Mouse (Mus musculus): ENCODE measurements around the gene Flnb.
A peak's percentile ranks its signal among the peaks of the same experiment; 100 is the strongest.

Flnb gene

DNA sequence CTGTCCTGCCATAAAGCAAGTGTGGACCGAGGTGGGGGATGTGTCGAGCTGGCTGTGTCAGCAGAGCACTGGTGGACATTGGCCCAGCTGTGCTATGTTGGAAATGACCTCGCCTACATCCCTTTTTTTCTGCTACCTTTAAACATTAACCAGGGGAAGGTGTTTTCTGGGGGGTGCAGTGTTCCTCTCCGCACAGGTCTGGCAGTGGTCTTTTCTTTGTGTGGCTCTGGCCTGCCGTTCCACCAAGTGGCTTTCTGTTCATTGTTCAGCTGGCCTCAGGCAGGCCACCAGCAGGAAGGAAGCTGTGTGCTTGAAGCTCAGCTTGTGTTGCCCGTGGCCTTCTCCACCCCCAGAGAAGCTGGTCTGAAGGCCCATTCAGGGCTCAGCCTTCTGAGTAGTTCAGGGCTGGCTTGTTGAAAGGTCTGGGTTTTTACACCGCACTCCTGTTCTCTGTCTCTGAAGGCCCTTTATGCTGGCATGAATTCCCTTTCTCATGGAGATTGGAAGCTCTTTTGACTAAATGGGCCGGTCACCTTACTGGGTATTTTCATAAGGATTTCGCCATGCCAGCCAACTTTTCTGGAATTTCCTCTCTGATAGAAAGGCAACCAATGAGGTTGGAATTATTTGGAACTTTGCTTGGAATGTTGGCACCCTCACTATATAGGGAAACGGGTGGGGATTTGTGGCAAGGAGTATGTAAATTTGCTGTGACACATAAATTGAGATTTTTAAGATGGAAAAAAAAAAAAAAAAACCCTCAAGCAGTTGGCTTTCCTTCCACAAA, 8.6 kb downstream of the Flnb start:
- DNase-seq: peak; percentile 75 to 93

DNA sequence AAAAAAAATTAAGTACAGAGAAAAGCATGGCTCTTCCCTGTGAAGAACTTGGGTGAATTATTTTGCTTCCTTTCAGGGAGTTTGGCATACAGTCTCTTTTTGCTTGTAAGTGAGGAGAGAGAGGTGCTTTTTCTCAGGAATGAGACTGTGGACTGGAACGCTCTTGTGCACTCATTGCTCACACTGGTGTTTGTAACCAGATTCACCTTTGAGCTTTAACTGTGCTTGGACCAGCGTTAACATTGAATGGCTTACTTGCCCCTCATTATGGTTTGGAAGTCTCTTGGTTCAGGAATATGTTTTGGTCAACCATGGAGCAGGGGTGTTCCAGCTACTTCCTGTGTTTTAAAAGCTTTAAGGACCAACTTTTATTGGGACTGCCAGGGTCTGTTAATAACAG, 11.4 kb downstream of the Flnb start:
- DNase-seq: peak; percentile 26 to 59

GRCm38 (mm10) chr14:7831770-7832439, 14.1 kb downstream of the Flnb start:
- DNase-seq: no peak

DNA sequence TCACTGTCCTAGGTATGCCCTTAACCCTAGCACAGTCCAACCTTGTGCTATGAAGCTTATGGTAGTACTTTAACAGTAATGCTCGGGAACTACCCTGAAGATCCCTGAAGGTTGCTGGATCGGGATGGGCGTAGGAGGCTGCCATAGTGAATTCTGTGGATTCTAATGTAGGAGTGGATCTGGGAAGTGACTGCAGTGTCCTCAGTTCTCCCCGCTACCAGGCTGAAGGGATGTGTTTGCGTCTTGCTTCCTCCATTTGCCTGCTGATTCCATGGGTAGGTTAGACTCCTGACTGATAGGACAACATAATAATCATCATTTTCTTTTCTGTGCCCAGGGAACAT, 14.7 kb downstream of the Flnb start:
- DNase-seq: no peak

DNA sequence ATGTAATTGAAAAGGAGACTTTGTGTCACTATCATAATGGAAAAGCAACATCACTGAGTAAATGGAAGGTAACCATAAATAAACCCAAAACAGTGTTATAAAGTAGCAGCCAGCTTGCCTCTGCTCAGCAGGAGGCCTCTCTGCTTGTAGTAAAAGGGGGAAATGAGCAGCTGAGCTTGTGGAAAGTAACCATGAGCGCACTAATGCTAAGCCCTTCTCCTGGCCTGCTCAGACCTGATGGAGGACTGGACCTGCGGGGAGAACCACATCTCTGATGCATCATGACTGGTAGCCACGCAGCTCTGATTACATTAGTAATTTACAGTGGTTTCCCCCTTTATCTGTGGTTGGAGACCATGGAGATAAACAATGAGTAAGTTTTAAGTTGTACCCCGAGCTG, 15.7 kb downstream of the Flnb start:
- no peak for DNase-seq

DNA sequence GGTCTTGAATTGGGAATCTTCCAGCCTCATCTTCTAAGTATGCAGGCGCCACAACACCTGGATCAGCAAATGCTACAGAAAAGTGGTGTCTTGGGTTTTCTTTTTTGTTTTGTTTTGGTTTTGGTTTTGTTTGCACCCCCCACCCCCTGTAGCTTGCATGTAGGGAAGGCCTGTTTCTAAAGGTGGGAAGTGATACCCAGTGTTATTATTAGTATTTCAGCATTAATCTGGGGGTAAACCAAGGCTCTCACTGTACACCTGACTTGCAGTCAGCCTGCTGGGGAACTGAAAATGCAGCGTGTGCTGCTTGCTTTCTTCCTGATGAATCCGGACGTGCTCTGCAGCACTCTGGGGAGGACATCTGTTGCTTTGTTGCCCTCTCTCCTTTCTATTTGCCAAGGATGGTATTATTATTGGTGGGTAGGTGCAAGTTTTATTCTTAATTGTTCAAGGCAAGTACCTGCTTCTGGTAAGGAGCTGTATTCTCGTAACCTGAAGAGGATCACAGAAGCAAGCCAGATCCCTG, 20.9 kb downstream of the Flnb start:
- DNase-seq: no peak

DNA sequence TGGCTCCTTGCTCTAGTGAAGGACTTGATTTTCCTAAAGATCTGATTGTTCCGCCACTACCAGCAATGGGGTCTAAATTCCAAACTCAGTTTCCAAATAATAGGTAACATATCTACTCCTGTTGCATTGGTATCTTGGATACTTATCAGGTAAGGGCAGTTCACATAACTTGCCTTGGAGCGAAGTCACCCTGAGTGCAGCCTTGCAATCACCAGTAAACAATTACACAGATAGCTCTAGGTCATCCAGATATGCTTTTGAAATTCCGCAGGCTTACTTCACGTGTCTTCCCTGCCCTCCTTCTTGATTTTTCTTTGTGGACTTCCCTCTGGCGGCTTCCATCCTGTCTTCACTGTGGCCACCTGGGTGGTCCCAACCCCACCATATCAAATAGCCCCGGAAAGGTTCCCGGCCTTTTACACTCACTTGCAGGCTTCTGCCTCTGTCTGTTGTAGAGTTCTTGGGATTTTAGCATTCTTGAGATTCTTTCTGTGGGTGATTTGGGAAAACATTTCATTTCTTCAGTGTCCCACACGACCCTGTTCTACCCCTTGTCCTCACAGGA, 22.3 kb downstream of the Flnb start:
- no peak for DNase-seq

- DNase-seq: peak; percentile 54 to 76
Observed at GRCm38 (mm10) chr14:7842631-7843332, 25.0 kb downstream of the Flnb start.

- no peak for DNase-seq
Observed at GRCm38 (mm10) chr14:7846696-7847095, 28.9 kb downstream of the Flnb start.

- DNase-seq: no peak
Observed at GRCm38 (mm10) chr14:7847746-7848232, 30.0 kb downstream of the Flnb start.

DNA sequence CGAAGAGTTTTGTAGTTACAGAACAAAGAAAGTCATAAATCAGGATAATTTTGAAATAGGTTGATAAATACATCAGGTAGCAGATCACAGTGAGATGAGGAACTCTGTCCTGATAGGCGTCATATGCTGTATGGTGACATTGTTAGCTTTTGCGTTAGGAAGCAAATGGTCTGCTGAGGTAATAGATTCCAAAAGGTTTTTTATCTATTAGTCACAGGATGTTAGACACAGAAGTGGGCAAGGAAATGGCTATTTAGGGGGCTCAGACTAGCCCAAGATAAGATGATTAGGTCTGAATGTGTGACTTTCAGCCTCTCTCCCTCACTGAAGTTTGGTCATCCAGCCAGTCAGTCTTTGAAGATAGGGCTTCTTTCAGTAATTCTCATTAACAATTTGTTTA, 33.2 kb downstream of the Flnb start:
- no peak for DNase-seq

- peak; percentile 75 to 79 for DNase-seq
Observed at GRCm38 (mm10) chr14:7851543-7852065, 33.8 kb downstream of the Flnb start.

DNA sequence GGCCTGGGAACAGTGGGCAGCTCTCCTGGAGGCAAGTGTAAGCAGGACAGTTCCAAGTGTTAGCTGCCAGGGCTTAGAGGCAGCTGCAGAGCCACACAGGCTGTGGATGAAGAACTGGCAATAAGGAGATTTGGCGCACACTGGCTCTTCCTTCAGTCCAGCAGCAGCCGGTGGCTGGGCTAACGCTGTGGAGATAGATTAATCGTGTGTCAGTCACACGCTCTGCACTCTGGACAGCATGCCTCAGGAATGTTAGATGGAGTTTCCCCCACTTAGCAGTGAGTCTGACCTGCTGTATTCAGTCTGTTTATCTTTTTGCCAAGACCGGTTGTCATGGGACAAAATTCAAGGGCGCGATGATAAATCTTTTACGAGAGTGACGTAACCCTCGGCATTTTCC, 35.9 kb downstream of the Flnb start:
- DNase-seq: peak; percentile 37 to 70

- DNase-seq: no peak
Observed at GRCm38 (mm10) chr14:7854366-7854765, 36.6 kb downstream of the Flnb start.

DNA sequence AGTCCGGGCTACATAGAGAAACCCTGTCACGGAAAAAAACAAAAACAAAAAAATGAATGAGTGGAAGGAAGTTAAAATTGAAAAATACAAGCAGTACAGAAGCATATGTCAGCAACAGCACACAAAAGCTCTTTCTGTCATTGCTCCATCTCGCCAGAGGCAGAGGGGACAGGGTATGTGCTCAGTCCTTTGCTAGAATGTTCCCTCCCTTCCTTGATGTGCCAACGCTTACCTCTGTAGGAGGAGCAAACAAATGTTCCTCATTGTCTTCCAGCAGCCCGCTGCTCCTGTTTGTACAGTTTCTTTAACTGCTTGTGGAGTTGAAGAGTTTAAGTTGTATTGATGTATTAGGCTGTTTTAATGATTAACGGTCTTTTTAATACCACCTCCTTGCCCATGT, 37.3 kb downstream of the Flnb start:
- no peak for DNase-seq

DNA sequence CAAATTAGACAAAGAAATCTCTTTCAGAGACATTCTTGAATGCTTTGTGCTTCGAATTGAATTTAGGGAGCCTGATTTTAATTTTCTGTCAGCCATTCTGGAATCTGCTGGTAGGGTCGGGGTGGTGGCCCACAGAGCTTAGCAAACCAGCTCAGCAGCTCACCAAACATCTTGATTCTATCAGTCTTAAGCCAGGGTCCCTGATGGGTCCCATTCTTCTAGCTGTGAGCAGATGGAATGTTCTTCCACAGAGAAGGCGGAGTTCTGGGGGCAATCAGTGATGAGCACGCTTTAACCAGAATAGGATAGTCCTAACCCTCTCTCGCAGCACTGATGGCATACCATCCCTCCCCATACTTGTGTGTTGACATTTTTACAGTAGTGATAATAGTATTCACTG, 37.7 kb downstream of the Flnb start:
- no peak for DNase-seq

- DNase-seq: no peak
Observed at GRCm38 (mm10) chr14:7856348-7856747, 38.6 kb downstream of the Flnb start.

DNA sequence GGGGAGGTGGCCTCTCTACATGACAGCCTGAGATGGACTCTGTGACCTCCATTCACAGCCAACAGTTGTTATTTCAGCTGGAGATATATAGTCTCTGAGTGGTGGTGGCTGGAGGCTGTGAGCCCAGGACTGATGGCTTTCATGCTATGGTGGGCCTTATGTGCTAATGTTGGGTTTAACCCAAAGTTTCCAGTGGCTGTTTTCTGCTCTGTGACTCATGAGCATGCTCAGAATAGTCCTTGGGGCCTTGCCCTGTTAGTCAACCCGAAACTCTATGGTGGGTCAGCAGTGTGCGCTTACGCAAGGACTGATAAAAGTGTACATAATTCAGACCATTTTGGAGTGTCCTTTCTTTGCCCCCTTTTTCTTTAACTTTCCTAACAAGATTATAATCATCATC, 40.1 kb downstream of the Flnb start:
- no peak for DNase-seq

DNA sequence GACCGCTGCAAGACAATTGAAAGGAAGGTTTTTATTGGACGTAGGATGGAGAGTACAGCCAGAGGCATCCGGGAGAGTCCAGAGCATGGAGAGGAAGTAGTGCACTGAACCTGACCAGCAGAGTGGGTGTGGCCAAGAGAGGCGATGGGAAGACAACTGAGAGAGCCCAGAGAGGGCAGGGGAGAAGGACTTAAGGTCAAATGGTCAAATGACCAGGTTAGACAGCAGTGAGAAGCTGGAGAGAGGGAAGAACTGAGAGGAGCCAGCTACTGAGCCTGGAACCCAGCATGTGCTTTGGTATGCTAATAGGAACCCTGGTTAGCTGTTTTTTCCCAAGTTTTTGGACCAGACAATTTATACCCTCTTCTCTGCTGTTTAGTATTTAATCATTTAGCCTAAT, 40.7 kb downstream of the Flnb start:
- peak; percentile 26 to 45 for DNase-seq

DNA sequence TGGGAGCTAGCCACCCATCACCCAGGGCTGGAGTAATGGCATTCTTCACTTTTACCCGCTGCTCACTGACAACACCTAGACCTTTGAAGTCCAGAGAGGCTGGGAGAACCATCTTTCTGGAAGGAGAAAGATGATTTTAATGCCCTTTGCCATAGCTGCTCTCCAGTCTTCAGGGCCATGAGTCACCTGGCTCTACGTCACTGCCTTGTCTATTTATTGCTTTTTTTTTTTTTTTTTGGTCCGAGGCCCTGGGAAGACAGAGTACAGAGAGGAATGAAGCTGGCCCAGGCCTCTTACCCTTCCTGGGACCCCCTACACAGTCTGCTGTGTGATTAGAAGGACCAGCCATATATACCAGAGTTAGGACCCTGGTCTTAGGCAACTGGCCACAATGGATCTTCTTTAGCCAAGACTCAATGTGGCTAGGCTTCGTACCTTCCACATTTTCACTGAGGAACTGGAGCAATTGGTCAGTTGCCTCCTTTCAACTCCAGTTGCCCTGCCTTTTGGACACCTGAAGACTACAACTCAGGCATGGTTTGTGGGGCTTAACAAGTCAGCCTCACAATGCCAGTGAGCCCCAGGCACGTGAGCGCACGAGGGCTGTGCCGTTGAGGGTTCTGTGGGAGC, 42.9 kb downstream of the Flnb start:
- DNase-seq: no peak

DNA sequence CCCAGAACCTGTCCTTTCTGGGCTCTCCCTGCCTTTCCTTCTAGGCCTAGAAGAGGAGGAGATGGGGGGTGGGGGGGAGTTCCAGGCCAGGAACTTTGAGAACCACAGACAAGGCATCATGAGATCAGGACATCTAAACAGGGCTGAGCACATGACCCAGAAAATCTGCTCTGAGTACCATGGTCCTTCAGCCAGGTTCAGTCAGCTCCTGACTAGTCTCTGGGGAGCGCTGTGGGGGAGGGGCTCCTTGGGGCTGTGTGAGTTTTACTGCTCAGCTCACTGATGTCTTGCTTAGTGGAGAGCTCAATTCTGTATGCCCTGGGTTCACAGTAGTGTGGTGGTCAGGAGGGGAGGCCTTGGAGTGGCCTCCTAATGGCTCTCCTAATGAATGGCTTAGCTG, 43.5 kb downstream of the Flnb start:
- DNase-seq: peak; percentile 58 to 78

GRCm38 (mm10) chr14:7862226-7862625, 44.5 kb downstream of the Flnb start:
- DNase-seq: no peak
